Mouse (Mus musculus) G1E (cell line): Measurements from ENCODE around the gene Mapkapk3.

Experiments used
- CTCF ChIP-seq: IDR thresholded peaks from 2 replicates; pipeline ENCODE4 v1.5.1; 2012; ENCODE audit warnings: low read depth, low read length, inconsistent platforms, mixed read lengths
- GATA1 ChIP-seq: IDR thresholded peaks from 2 replicates; pipeline ENCODE4 v1.6.1; 2012; ENCODE audit warnings: borderline replicate concordance, low read length, inconsistent platforms, mixed read lengths
- GATA2 ChIP-seq: IDR thresholded peaks from 2 replicates; pipeline ENCODE4 v1.6.1; 2012; ENCODE audit warnings: low read depth, low read length, inconsistent platforms, borderline replicate concordance
- TAL1 ChIP-seq: conservative IDR thresholded peaks from 2 replicates; pipeline ENCODE4 v1.6.1; 2012; ENCODE audit warnings: low read depth, low read length, inconsistent platforms, mixed read lengths

- TF ChIP-seq CTCF (no peak), GATA2 (no peak), GATA1 (no peak), TAL1 (no peak)
Measured at GRCm38 (mm10) chr9:107275710-107276109, 14.0 kb downstream of the Mapkapk3 start.
